Mouse (Mus musculus): ENCODE results near the gene Shisal2a. TPM values are rescaled to one million over a fixed set of nuclear protein-coding genes. Genes with fewer than 3 reads are reported as not detected.

Shisal2a gene
- 0.50 and 0.55 TPM in 2 replicates for polyA plus RNA-seq (2015; fragmentation: Nextera tagmentation; extraction: Ambion mirVana)

DNA sequence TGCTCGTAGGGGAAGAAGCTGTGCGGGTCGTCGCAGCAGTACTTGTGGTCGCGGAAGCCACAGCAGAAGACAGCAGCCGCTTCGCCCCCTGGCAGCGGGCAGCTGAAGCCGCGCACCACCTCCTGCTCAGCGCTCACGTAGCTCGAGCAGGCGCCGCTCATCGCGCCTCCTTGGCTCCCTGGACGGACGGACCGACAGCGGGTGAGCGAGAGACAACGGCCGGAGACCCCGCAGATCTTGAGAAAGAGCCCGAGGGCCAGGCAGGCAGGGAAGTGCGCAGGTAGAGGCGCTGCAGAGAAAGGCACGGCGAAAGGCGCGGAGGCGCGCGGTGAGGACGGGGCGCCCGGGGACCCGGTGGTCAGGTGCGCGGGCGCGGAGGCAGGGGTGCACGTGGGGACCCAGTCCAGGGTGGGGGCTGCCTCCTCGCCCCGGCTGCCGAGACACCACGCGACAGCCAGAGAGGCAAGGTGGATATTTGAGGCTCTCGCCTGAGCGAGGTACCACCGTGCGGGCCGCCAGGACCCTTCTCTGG, at the start of gene Shisal2a:
Gene Shisal2a (minus strand): TSS at position 167 of the 532 bp plus-strand sequence.
- H3K4me1 ChIP-seq (replicated peaks; ENCODE audit: control insufficient read depth, insufficient read depth, low read length) = no peaks in the 10 kb centered on the region
- H3K9me3 ChIP-seq (ENCODE audit: control insufficient read depth) = no peaks in the 10 kb centered on the region
- peaks cover 30% of the 10 kb centered on the region for H3K27me3 ChIP-seq (replicated peaks; ENCODE audit: control insufficient read depth, insufficient read depth, low read length)
- ATAC-seq = no peak
- H3K4me2 ChIP-seq (replicated peaks; ENCODE audit: low read depth) = peak within 1 kb of the TSS; percentile 71
- no peak within 1 kb of the TSS for H3K27ac ChIP-seq (ENCODE audit: low read depth, low read length)
- 0 out of 2 replicates have a peak within 1 kb of the TSS, but pooled peaks have one; percentile 34 for H3K9ac ChIP-seq (ENCODE audit: low read depth, low read length)
- no peaks in the 10 kb centered on the region for H3K36me3 ChIP-seq (ENCODE audit: control insufficient read depth, insufficient read depth)
- TF ChIP-seq CTCF (IDR thresholded peaks at IDR 0.05; ENCODE audit: low read depth) = peak; percentile 49
- peak within 1 kb of the TSS; percentile 40 for H3K4me3 ChIP-seq (ENCODE audit: low read depth, low read length)
- WGBS = 5% methylated on average over 55 of the region's 55 CpGs

- Histone ChIP-seq H3K36me3 (ENCODE audit: control insufficient read depth, insufficient read depth) (no peaks in the 10 kb centered on the region), H3K4me1 (replicated peaks; ENCODE audit: control insufficient read depth, insufficient read depth, low read length) (0 out of 2 replicates have a peak, but pooled peaks cover 3% of the 10 kb centered on the region), H3K9me3 (ENCODE audit: control insufficient read depth) (no peaks in the 10 kb centered on the region), H3K27me3 (replicated peaks; ENCODE audit: control insufficient read depth, insufficient read depth, low read length) (no peaks in the 10 kb centered on the region), H3K27ac (ENCODE audit: low read depth, low read length) (no peak overlapping the region), H3K4me2 (replicated peaks; ENCODE audit: low read depth) (no peak overlapping the region), H3K4me3 (ENCODE audit: low read depth, low read length) (no peak overlapping the region), H3K9ac (ENCODE audit: low read depth, low read length) (no peak overlapping the region)
- no peak for TF ChIP-seq CTCF (IDR thresholded peaks at IDR 0.05; ENCODE audit: low read depth)
- WGBS = 60% methylated on average over 2 of the region's 2 CpGs
- no peak for ATAC-seq
Measured at GRCm38 (mm10) chr4:108431561-108431936, 48.4 kb upstream of the Shisal2a start.

GRCm38 (mm10) chr4:108430656-108431560, 47.8 kb upstream of the Shisal2a start:
- WGBS = 61% methylated on average over 4 of the region's 4 CpGs
- H3K27ac ChIP-seq (ENCODE audit: low read depth, low read length) = no peak overlapping the region
- H3K4me2 ChIP-seq (replicated peaks; ENCODE audit: low read depth) = no peak overlapping the region
- H3K4me1 ChIP-seq (replicated peaks; ENCODE audit: control insufficient read depth, insufficient read depth, low read length) = 0 out of 2 replicates have a peak, but pooled peaks cover 3% of the 10 kb centered on the region
- TF ChIP-seq CTCF (IDR thresholded peaks at IDR 0.05; ENCODE audit: low read depth) = no peak
- no peaks in the 10 kb centered on the region for H3K27me3 ChIP-seq (replicated peaks; ENCODE audit: control insufficient read depth, insufficient read depth, low read length)
- ATAC-seq = no peak
- H3K9me3 ChIP-seq (ENCODE audit: control insufficient read depth) = no peaks in the 10 kb centered on the region
- no peak overlapping the region for H3K4me3 ChIP-seq (ENCODE audit: low read depth, low read length)
- no peaks in the 10 kb centered on the region for H3K36me3 ChIP-seq (ENCODE audit: control insufficient read depth, insufficient read depth)
- no peak overlapping the region for H3K9ac ChIP-seq (ENCODE audit: low read depth, low read length)

GRCm38 (mm10) chr4:108428341-108428721, 45.2 kb upstream of the Shisal2a start:
- Histone ChIP-seq H3K27me3 (replicated peaks; ENCODE audit: control insufficient read depth, insufficient read depth, low read length) (no peaks in the 10 kb centered on the region), H3K9ac (ENCODE audit: low read depth, low read length) (no peak overlapping the region), H3K36me3 (ENCODE audit: control insufficient read depth, insufficient read depth) (no peaks in the 10 kb centered on the region), H3K4me3 (ENCODE audit: low read depth, low read length) (no peak overlapping the region), H3K9me3 (ENCODE audit: control insufficient read depth) (no peaks in the 10 kb centered on the region), H3K4me1 (replicated peaks; ENCODE audit: control insufficient read depth, insufficient read depth, low read length) (0 out of 2 replicates have a peak, but pooled peaks cover 5% of the 10 kb centered on the region), H3K27ac (ENCODE audit: low read depth, low read length) (no peak overlapping the region), H3K4me2 (replicated peaks; ENCODE audit: low read depth) (no peak overlapping the region)
- no peak for ATAC-seq
- WGBS = 69% methylated on average over 6 of the region's 6 CpGs
- no peak for TF ChIP-seq CTCF (IDR thresholded peaks at IDR 0.05; ENCODE audit: low read depth)

GRCm38 (mm10) chr4:108427719-108428340, 44.7 kb upstream of the Shisal2a start:
- H3K36me3 ChIP-seq (ENCODE audit: control insufficient read depth, insufficient read depth) = no peaks in the 10 kb centered on the region
- no peak overlapping the region for H3K4me3 ChIP-seq (ENCODE audit: low read depth, low read length)
- no peaks in the 10 kb centered on the region for H3K9me3 ChIP-seq (ENCODE audit: control insufficient read depth)
- no peaks in the 10 kb centered on the region for H3K27me3 ChIP-seq (replicated peaks; ENCODE audit: control insufficient read depth, insufficient read depth, low read length)
- TF ChIP-seq CTCF (IDR thresholded peaks at IDR 0.05; ENCODE audit: low read depth) = no peak
- H3K4me2 ChIP-seq (replicated peaks; ENCODE audit: low read depth) = no peak overlapping the region
- no peak overlapping the region for H3K27ac ChIP-seq (ENCODE audit: low read depth, low read length)
- 32% methylated on average over 11 of the region's 11 CpGs for WGBS
- 0 out of 2 replicates have a peak, but pooled peaks have one; percentile 17 for ATAC-seq
- H3K9ac ChIP-seq (ENCODE audit: low read depth, low read length) = no peak overlapping the region
- 0 out of 2 replicates have a peak, but pooled peaks cover 5% of the 10 kb centered on the region for H3K4me1 ChIP-seq (replicated peaks; ENCODE audit: control insufficient read depth, insufficient read depth, low read length)

GRCm38 (mm10) chr4:108424587-108424986, 41.4 kb upstream of the Shisal2a start:
- 0 out of 2 replicates have a peak, but pooled peaks cover 3% of the 10 kb centered on the region for H3K4me1 ChIP-seq (replicated peaks; ENCODE audit: control insufficient read depth, insufficient read depth, low read length)
- ATAC-seq = peak; percentile 77
- no peaks in the 10 kb centered on the region for H3K36me3 ChIP-seq (ENCODE audit: control insufficient read depth, insufficient read depth)
- H3K4me2 ChIP-seq (replicated peaks; ENCODE audit: low read depth) = no peak overlapping the region
- TF ChIP-seq CTCF (IDR thresholded peaks at IDR 0.05; ENCODE audit: low read depth) = no peak
- H3K9ac ChIP-seq (ENCODE audit: low read depth, low read length) = no peak overlapping the region
- 40% methylated on average over 2 of the region's 2 CpGs for WGBS
- no peaks in the 10 kb centered on the region for H3K9me3 ChIP-seq (ENCODE audit: control insufficient read depth)
- no peak overlapping the region for H3K27ac ChIP-seq (ENCODE audit: low read depth, low read length)
- H3K27me3 ChIP-seq (replicated peaks; ENCODE audit: control insufficient read depth, insufficient read depth, low read length) = no peaks in the 10 kb centered on the region
- no peak overlapping the region for H3K4me3 ChIP-seq (ENCODE audit: low read depth, low read length)

All from intestine, postnatal 0 days (tissue).